Mouse (Mus musculus): Measurements from ENCODE around the gene Ywhae. TPM values are rescaled to one million over a fixed set of nuclear protein-coding genes. Genes with fewer than 3 reads are reported as not detected.

Ywhae gene
- total RNA-seq, 1 experiment from 2014 or later = 621 TPM

GRCm38 (mm10) chr11:75794602-75795320 lies 62.1 kb downstream of the Ywhae start:
- peak; percentile 58 for DNase-seq

DNA sequence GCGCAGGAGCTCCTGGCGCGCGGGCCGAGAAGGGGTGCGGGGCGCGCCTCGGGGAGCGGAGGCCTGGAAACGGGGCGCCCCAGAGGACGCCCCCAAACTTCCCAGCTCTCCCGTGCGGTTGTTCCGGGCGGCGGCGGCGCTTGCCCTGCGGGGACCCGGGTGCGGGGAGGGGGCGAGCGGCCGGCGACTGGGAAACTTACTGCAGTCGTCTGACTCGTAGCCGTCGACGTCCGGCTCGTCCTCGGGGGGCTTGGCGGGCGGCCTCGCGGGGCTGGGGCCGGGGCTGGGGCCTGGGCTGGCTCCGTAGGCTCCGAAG lies 62.6 kb downstream of the Ywhae start:
- DNase-seq = peak; percentile 21

- DNase-seq = peak; percentile 72
Measured at GRCm38 (mm10) chr11:75796029-75796445, 63.4 kb downstream of the Ywhae start, which contains the start of gene Doc2b. Gene Doc2b, minus strand, starts transcription at chr11:75796049.

DNA sequence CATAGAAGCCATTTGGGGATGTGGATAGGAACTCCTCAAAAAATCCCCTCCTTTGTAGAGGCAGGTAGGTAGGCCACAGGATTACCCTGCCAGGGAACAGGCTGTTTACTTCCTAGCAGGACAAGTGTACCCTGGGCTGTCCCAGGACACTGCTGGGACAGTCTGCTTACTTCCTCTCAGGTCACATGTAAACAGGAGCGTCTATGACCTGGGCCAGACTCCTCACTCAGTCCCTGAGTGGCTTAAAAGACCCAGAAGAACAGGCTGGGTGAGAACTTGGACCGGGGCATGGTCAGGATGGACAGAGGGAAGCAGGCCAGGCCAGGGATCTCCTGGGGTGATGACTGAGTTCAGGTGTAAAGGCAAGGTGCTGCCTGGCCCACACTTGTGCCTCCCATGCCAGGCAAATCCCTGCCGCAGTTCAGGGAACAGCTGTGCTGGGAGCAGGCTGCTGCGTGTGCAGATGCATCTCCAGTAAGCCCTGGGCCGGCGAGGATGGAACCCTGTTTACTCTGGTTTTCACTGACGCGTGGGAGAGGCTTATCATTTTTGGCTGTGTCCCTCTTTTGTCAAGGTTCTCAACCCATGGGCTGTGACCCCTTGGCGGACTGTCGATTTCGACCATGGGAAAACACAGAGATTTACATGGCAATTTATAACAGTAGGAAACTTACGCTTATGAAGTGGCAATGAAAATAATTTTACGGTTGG lies 64.0 kb downstream of the Ywhae start:
- no peak for DNase-seq

DNA sequence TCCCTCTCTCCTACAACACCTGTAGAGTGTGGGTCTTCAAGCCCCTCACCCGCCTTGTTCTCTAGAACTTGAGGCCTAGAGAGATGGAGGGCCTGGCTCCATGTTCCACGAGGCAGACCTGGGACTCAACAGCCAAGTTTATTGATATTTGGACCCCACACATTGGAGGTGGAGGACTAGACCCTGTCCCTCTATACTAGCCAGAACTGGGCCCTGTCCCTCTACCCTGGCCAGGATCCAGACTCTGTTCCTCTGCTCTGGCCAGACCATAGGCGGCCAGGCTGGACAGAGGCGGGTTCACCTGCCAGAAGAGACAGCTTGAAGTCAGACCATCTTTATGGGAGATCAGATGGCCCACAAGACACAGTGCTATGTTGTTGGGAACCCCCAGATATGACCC lies 68.7 kb downstream of the Ywhae start:
- no peak for DNase-seq

GRCm38 (mm10) chr11:75801771-75802550 lies 69.3 kb downstream of the Ywhae start:
- DNase-seq = no peak

DNA sequence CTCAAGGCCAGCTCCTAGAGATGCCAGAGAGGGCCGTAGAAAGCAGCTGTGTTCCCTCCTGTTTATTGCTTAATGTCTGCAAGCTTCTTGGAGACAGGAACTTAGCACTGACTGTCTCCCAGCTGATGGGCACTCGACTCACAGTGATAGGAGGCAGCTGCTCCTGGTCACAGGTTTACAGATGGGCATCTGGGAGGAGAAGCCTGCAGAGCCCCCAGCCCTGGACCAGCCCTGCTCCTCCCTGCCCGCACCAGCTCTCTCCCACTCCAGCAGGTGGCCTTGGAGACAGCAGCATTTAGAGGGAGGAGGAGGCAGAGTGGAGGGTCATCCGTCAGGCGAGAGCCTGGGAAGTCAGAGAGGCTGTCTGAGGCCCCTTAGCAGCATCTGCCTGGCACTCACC lies 74.8 kb downstream of the Ywhae start:
- peak; percentile 24 for DNase-seq

DNA sequence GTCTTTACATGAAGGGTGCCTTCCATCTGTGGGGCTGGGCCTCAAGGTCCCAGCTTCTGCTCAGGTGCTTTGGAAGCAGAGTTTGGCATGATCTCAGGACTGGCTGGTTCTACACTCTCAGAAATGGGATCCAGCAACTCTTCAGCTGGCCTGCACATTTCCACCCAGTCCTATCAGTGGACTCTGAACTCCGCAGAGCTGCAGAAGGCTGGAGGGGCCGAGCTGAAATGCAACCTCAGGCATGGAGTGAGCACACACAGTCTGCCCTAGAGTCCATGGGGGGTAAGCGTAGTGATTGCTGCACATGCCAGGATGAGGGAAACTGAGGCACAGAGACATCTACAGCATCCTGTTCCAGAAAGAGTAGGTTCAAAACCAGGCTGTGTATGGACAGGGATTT lies 77.9 kb downstream of the Ywhae start:
- no peak for DNase-seq

DNA sequence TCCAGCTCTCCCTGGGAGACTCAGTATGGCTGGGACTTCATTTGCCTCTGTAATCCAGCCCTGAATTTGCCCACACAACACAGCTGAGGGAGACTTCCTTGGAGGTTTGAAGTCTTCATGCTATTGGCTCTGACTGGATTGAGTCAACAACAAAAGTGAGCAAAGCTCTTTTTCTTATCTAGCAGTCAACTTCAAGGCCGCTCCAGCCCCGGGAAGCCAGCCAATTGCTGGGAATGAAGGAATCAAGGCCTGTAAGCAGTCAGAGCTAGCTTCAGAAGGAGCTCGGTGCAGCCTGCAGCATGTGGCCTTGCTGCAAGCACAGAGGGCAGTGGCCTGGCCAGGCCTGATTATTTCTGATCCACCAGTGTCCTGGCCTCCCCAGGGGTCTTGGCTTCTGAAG lies 79.2 kb downstream of the Ywhae start:
- DNase-seq = peak; percentile 97

DNA sequence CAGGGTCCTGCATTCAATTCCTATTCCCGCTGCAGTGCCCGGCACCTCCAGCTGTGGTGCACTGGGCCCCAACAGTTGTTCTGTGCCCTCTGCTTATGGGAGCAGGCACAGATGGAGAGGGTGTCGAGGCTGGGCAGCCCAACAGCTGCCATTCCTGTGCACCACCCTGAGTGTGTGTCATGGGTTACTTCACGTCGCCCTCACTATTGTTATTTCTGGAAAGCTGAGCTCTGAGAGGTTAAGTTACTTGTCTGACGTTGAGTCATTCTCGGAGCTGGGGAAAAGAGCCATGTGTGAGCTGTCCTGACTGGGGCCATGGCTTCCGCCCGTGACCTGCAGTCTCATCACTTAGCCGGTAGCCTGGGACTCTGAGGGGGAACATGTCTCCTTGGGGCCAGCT lies 80.4 kb downstream of the Ywhae start:
- peak; percentile 38 for DNase-seq

Other genes starting within 250 kb of the Ywhae start
- 147 and 166 TPM in 2 replicates for gene Prpf8, start 246.1 kb upstream of the Ywhae start, total RNA-seq (2021)
- gene Rilp, start 222.8 kb upstream of the Ywhae start, total RNA-seq (2021) = 12.7 and 14.6 TPM in 2 replicates
- gene Scarf1, start 219.3 kb upstream of the Ywhae start, total RNA-seq (2021) = 9.4 and 10.0 TPM in 2 replicates
- 23.0 and 24.0 TPM in 2 replicates for gene Slc43a2, start 201.2 kb upstream of the Ywhae start, total RNA-seq (2021)
- 182 and 184 TPM in 2 replicates for gene Pitpna, start 144.8 kb upstream of the Ywhae start, total RNA-seq (2021)
- gene Inpp5k, start 101.9 kb upstream of the Ywhae start, total RNA-seq (2021) = 40.6 and 61.6 TPM in 2 replicates
- gene Myo1c, start 82.4 kb upstream of the Ywhae start, total RNA-seq (2021) = 157 and 166 TPM in 2 replicates
- 112 and 117 TPM in 2 replicates for gene Crk, start 53.6 kb upstream of the Ywhae start, total RNA-seq (2021)
- 16.0 and 23.3 TPM in 2 replicates for gene Doc2b, start 63.2 kb downstream of the Ywhae start, total RNA-seq (2021)
- gene Rph3al, start 205.6 kb downstream of the Ywhae start, total RNA-seq (2021) = 17.2 and 19.4 TPM in 2 replicates